Mouse (Mus musculus) stomach, postnatal 0 days (tissue): ENCODE measurements around the gene Fcer1g.

Source experiments
- CTCF ChIP-seq: IDR thresholded peaks from 2 replicates; pipeline ENCODE4 v1.5.1; 2016; ENCODE audit warnings: antibody characterized with exemption, low read depth, mild to moderate bottlenecking, moderate library complexity
- EP300 ChIP-seq: optimal IDR thresholded peaks from 2 replicates; pipeline ENCODE3; 2016; ENCODE audit warnings: antibody characterized with exemption

DNA sequence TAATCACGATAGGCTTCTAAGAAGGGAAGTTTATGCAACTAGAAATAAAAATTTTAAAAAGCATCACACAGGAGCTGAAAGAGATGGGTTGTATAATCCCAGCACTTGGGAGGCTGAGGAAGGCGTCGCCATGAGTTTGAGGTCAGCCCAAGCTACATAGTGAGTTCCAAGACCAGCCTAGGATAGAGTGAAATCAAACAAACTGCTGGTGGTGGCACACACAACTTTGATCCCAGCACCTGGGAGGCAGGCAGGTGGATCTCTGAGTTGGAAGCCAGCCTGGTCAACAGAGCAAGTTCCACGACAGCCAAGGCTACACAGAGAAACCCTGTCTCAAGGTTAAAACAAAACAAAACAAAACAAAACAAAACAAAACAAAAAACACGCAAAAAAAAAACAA lies 1.8 kb downstream of the Fcer1g start:
- TF ChIP-seq CTCF (no peak), EP300 (no peak)
